Mouse (Mus musculus): ENCODE data around the gene 4930404N11Rik. TPM values are rescaled to one million over a fixed set of nuclear protein-coding genes. Genes with fewer than 3 reads are reported as not detected.

4930404N11Rik gene
- polyA plus RNA-seq (2015; fragmentation: Nextera tagmentation; extraction: Ambion mirVana) = 0.45 and 0.59 TPM in 2 replicates

GRCm38 (mm10) chr10:81365672-81366476 is at the start of gene 4930404N11Rik:
4930404N11Rik (minus strand) TSS chr10:81365816.
- Histone ChIP-seq H3K4me3 (replicated peaks; ENCODE audit: low read depth, low read length) (no peak within 1 kb of the TSS; the same call in 1 of the 2 replicates), H3K4me1 (replicated peaks; ENCODE audit: insufficient read depth, low read length) (peaks cover 18% of the 10 kb centered on the region), H3K4me2 (ENCODE audit: low read length) (peak within 1 kb of the TSS; percentile 52), H3K9me3 (replicated peaks; ENCODE audit: low read length) (no peaks in the 10 kb centered on the region), H3K36me3 (ENCODE audit: insufficient read depth, low read length) (peaks cover 41% of the 10 kb centered on the region), H3K9ac (ENCODE audit: low read depth, low read length) (peak within 1 kb of the TSS; percentile 39; the same call in 1 of the 2 replicates), H3K27me3 (ENCODE audit: insufficient read depth, low read length) (no peaks in the 10 kb centered on the region), H3K27ac (no peak within 1 kb of the TSS)
- ATAC-seq (replicated peaks; ENCODE audit: low FRiP score, low read depth) = no peak; the same call in 1 of the 2 replicates
- DNase-seq (ENCODE audit: low spot score) = no peak
- no peak for TF ChIP-seq CTCF (IDR thresholded peaks at IDR 0.05; ENCODE audit: low read depth)
- 45% methylated on average over 12 of the region's 12 CpGs for WGBS

GRCm38 (mm10) chr10:81415146-81415545 is 49.5 kb upstream of the 4930404N11Rik start:
- Histone ChIP-seq H3K27me3 (ENCODE audit: insufficient read depth, low read length) (no peaks in the 10 kb centered on the region), H3K4me1 (replicated peaks; ENCODE audit: insufficient read depth, low read length) (peaks cover 55% of the 10 kb centered on the region), H3K4me2 (ENCODE audit: low read length) (no peak overlapping the region), H3K27ac (no peak overlapping the region; the same call in 1 of the 2 replicates), H3K4me3 (replicated peaks; ENCODE audit: low read depth, low read length) (no peak overlapping the region), H3K9ac (ENCODE audit: low read depth, low read length) (no peak overlapping the region), H3K9me3 (replicated peaks; ENCODE audit: low read length) (no peaks in the 10 kb centered on the region), H3K36me3 (ENCODE audit: insufficient read depth, low read length) (peaks cover 12% of the 10 kb centered on the region; the same call in 1 of the 2 replicates)
- DNase-seq (ENCODE audit: low spot score) (no peak), ATAC-seq (replicated peaks; ENCODE audit: low FRiP score, low read depth) (no peak)
- 82% methylated on average over 5 of the region's 5 CpGs for WGBS
- TF ChIP-seq CTCF (IDR thresholded peaks at IDR 0.05; ENCODE audit: low read depth) = no peak

- Histone ChIP-seq H3K4me1 (replicated peaks; ENCODE audit: insufficient read depth, low read length) (peaks cover 58% of the 10 kb centered on the region), H3K9me3 (replicated peaks; ENCODE audit: low read length) (no peaks in the 10 kb centered on the region), H3K27me3 (ENCODE audit: insufficient read depth, low read length) (no peaks in the 10 kb centered on the region), H3K27ac (peak overlapping the region; percentile 60; the same call in 1 of the 2 replicates), H3K4me2 (ENCODE audit: low read length) (peak overlapping the region; percentile 5; the same call in 1 of the 2 replicates), H3K9ac (ENCODE audit: low read depth, low read length) (no peak overlapping the region), H3K4me3 (replicated peaks; ENCODE audit: low read depth, low read length) (no peak overlapping the region), H3K36me3 (ENCODE audit: insufficient read depth, low read length) (peaks cover 9% of the 10 kb centered on the region; the same call in 1 of the 2 replicates)
- TF ChIP-seq CTCF (IDR thresholded peaks at IDR 0.05; ENCODE audit: low read depth) = no peak
- ATAC-seq (replicated peaks; ENCODE audit: low FRiP score, low read depth) = no peak
- no peak for DNase-seq (ENCODE audit: low spot score)
These were observed 49.1 kb upstream of the 4930404N11Rik start for GRCm38 (mm10) chr10:81414682-81415081.

- H3K36me3 ChIP-seq (ENCODE audit: insufficient read depth, low read length) = no peaks in the 10 kb centered on the region
- DNase-seq (ENCODE audit: low spot score) = peak; percentile 85
- no peak; the same call in 1 of the 2 replicates for TF ChIP-seq CTCF (IDR thresholded peaks at IDR 0.05; ENCODE audit: low read depth)
- no peaks in the 10 kb centered on the region for H3K27me3 ChIP-seq (ENCODE audit: insufficient read depth, low read length)
- H3K4me3 ChIP-seq (replicated peaks; ENCODE audit: low read depth, low read length) = no peak overlapping the region
- H3K4me2 ChIP-seq (ENCODE audit: low read length) = peak overlapping the region; percentile 42
- ATAC-seq (replicated peaks; ENCODE audit: low FRiP score, low read depth) = peak; percentile 26
- H3K9ac ChIP-seq (ENCODE audit: low read depth, low read length) = peak overlapping the region; percentile 51
- 28% methylated on average over 26 of the region's 26 CpGs for WGBS
- H3K27ac ChIP-seq = peak overlapping the region; percentile 75
- peaks cover 63% of the 10 kb centered on the region for H3K4me1 ChIP-seq (replicated peaks; ENCODE audit: insufficient read depth, low read length)
- H3K9me3 ChIP-seq (replicated peaks; ENCODE audit: low read length) = no peaks in the 10 kb centered on the region
These were observed 48.0 kb upstream of the 4930404N11Rik start for GRCm38 (mm10) chr10:81413310-81414261.

GRCm38 (mm10) chr10:81412586-81413309 is 47.1 kb upstream of the 4930404N11Rik start:
- peak overlapping the region; percentile 75 for H3K27ac ChIP-seq
- ATAC-seq (replicated peaks; ENCODE audit: low FRiP score, low read depth) (no peak), DNase-seq (ENCODE audit: low spot score) (no peak)
- TF ChIP-seq CTCF (IDR thresholded peaks at IDR 0.05; ENCODE audit: low read depth) = no peak
- H3K4me2 ChIP-seq (ENCODE audit: low read length) = no peak overlapping the region
- peaks cover 4% of the 10 kb centered on the region; the same call in 1 of the 2 replicates for H3K36me3 ChIP-seq (ENCODE audit: insufficient read depth, low read length)
- no peaks in the 10 kb centered on the region for H3K27me3 ChIP-seq (ENCODE audit: insufficient read depth, low read length)
- peak overlapping the region; percentile 18 for H3K9ac ChIP-seq (ENCODE audit: low read depth, low read length)
- peaks cover 71% of the 10 kb centered on the region for H3K4me1 ChIP-seq (replicated peaks; ENCODE audit: insufficient read depth, low read length)
- no peaks in the 10 kb centered on the region for H3K9me3 ChIP-seq (replicated peaks; ENCODE audit: low read length)
- 80% methylated on average over 16 of the region's 16 CpGs for WGBS
- H3K4me3 ChIP-seq (replicated peaks; ENCODE audit: low read depth, low read length) = no peak overlapping the region
